Mouse (Mus musculus) MEL (cell line): ENCODE data around the gene Macrod2. TPM values are rescaled to one million over a fixed set of nuclear protein-coding genes. Genes with fewer than 3 reads are reported as not detected.

Experiments used
- DNase-seq: peaks from one replicate; pipeline ENCODE4 v3.0.0; 2011; ENCODE audit warnings: low read depth, low spot score
- H3K27ac ChIP-seq: 2 replicates; pipeline ENCODE4 v1.5.1; 2012; ENCODE audit warnings: low read depth, mild to moderate bottlenecking, control low read depth, low read length, moderate library complexity; ENCODE audit not compliant: control insufficient read depth
- H3K27me3 ChIP-seq, 2 experiments: fragments of 150-350 bp in 1 of 2; sonication (generic) in 1 of 2; 2 replicates each; pipeline ENCODE4 v1.6.1; 2012; ENCODE audit warnings: low read length in 2 of 2, mild to moderate bottlenecking in 2 of 2, improper control_type of control experiment in 1 of 2, moderate library complexity in 1 of 2; ENCODE audit not compliant: insufficient read depth in 2 of 2, control insufficient read depth in 1 of 2
- H3K36me3 ChIP-seq, 2 experiments: 2 replicates each; pipeline ENCODE4 v1.6.1; 2012 to 2014; ENCODE audit warnings: low read length in 2 of 2, improper control_type of control experiment in 1 of 2, inconsistent platforms in 1 of 2, mild to moderate bottlenecking in 1 of 2; ENCODE audit not compliant: insufficient read depth in 2 of 2, control insufficient read depth in 1 of 2
- H3K4me1 ChIP-seq, 2 experiments: fragments of 150-350 bp in 1 of 2; sonication (generic) in 1 of 2; 2 replicates each; pipeline ENCODE4 v1.6.1; 2012; ENCODE audit warnings: low read length in 2 of 2, improper control_type of control experiment in 1 of 2, mild to moderate bottlenecking in 1 of 2; ENCODE audit not compliant: insufficient read depth in 2 of 2, control insufficient read depth in 1 of 2
- H3K4me3 ChIP-seq, 2 experiments: fragments of 150-350 bp in 1 of 2; sonication (generic) in 1 of 2; 2 replicates each; pipeline ENCODE4 v1.5.1; 2012; ENCODE audit warnings: low read depth in 2 of 2, low read length in 2 of 2, mild to moderate bottlenecking in 2 of 2, moderate library complexity in 2 of 2, control low read depth in 1 of 2, improper control_type of control experiment in 1 of 2; ENCODE audit not compliant: control insufficient read depth in 1 of 2, insufficient read depth in 1 of 2
- H3K79me2 ChIP-seq: 2 replicates; pipeline ENCODE4 v1.6.1; 2012; ENCODE audit warnings: mild to moderate bottlenecking, low read length, moderate library complexity; ENCODE audit not compliant: control insufficient read depth, poor library complexity, insufficient read depth
- H3K9ac ChIP-seq: 2 replicates; pipeline ENCODE4 v1.6.1; 2012; ENCODE audit warnings: low read depth, mild to moderate bottlenecking, control low read depth, low read length, moderate library complexity; ENCODE audit not compliant: control insufficient read depth, poor library complexity, severe bottlenecking
- H3K9me3 ChIP-seq: fragments of 150-350 bp; sonication (generic); replicated peaks from 2 replicates; pipeline ENCODE4 v1.6.1; 2012; ENCODE audit warnings: mild to moderate bottlenecking, low read length, improper control_type of control experiment, moderate library complexity; ENCODE audit not compliant: insufficient read depth
- BHLHE40 ChIP-seq: IDR thresholded peaks from 2 replicates; pipeline ENCODE4 v1.6.1; 2012; ENCODE audit warnings: low read depth, mild to moderate bottlenecking, inconsistent platforms, low read length, improper control_type of control experiment, borderline replicate concordance
- CTCF ChIP-seq, 3 experiments: IDR thresholded peaks in 2 of 3; conservative IDR thresholded peaks in 1 of 3; 2 replicates each; pipeline ENCODE4 v1.5.1; 2011 to 2012; ENCODE audit warnings: low read length in 3 of 3, low read depth in 2 of 3, mild to moderate bottlenecking in 2 of 3, improper control_type of control experiment in 1 of 3, inconsistent platforms in 1 of 3, mixed read lengths in 1 of 3, moderate library complexity in 1 of 3; ENCODE audit not compliant: control insufficient read depth in 1 of 3, insufficient read depth in 1 of 3, poor library complexity in 1 of 3, severe bottlenecking in 1 of 3
- ETS1 ChIP-seq: IDR thresholded peaks from 2 replicates; pipeline ENCODE4 v1.6.1; 2012; ENCODE audit warnings: low read depth, mild to moderate bottlenecking, inconsistent platforms, low read length, improper control_type of control experiment, moderate library complexity
- JUND ChIP-seq: IDR thresholded peaks from 2 replicates; pipeline ENCODE4 v1.6.1; 2011; ENCODE audit warnings: low read depth, mild to moderate bottlenecking, improper control_type of control experiment, low read length
- KAT2A ChIP-seq: conservative IDR thresholded peaks from 2 replicates; pipeline ENCODE4 v1.6.1; 2012; ENCODE audit warnings: low read depth, low read length, improper control_type of control experiment, inconsistent platforms
- MAX ChIP-seq: IDR thresholded peaks from 2 replicates; pipeline ENCODE4 v1.6.1; 2011; ENCODE audit warnings: low read length, improper control_type of control experiment
- MXI1 ChIP-seq: IDR thresholded peaks from 2 replicates; pipeline ENCODE4 v1.6.1; 2011; ENCODE audit warnings: mild to moderate bottlenecking, low read depth, low read length, improper control_type of control experiment
- MYB ChIP-seq: IDR thresholded peaks from 2 replicates; pipeline ENCODE4 v1.6.1; 2011; ENCODE audit warnings: mild to moderate bottlenecking, low read depth, low read length, improper control_type of control experiment
- NELFE ChIP-seq: IDR thresholded peaks from 2 replicates; pipeline ENCODE4 v1.6.1; 2011; ENCODE audit warnings: low read depth, low read length, improper control_type of control experiment
- NRF1 ChIP-seq: IDR thresholded peaks from 2 replicates; pipeline ENCODE4 v1.6.1; 2014; ENCODE audit warnings: low read depth, mild to moderate bottlenecking, inconsistent platforms, low read length, improper control_type of control experiment, moderate library complexity; ENCODE audit not compliant: poor library complexity, insufficient read depth, severe bottlenecking
- POLR2A ChIP-seq, 2 experiments: IDR thresholded peaks; 2 replicates each; pipeline ENCODE4 v1.6.1; 2011 to 2012; ENCODE audit warnings: low read length in 2 of 2, mild to moderate bottlenecking in 2 of 2, control low read depth in 1 of 2, improper control_type of control experiment in 1 of 2, low read depth in 1 of 2, moderate library complexity in 1 of 2; ENCODE audit not compliant: control insufficient read depth in 1 of 2, insufficient read depth in 1 of 2, poor library complexity in 1 of 2
- POLR2AphosphoS2 ChIP-seq: IDR thresholded peaks from 2 replicates; pipeline ENCODE4 v1.6.1; 2011; ENCODE audit warnings: low read length, improper control_type of control experiment
- POLR2AphosphoS5 ChIP-seq: IDR thresholded peaks from 2 replicates; pipeline ENCODE4 v1.6.1; 2012; ENCODE audit warnings: low read depth, borderline replicate concordance, mild to moderate bottlenecking, inconsistent platforms, low read length, moderate library complexity, mixed read lengths
- RCOR1 ChIP-seq: IDR thresholded peaks from 2 replicates; pipeline ENCODE4 v1.6.1; 2012; ENCODE audit warnings: low read depth, mild to moderate bottlenecking, inconsistent platforms, low read length, improper control_type of control experiment
- SIN3A ChIP-seq: IDR thresholded peaks from 2 replicates; pipeline ENCODE4 v1.6.1; 2012; ENCODE audit warnings: low read length, improper control_type of control experiment, inconsistent platforms
- UBTF ChIP-seq: IDR thresholded peaks from 2 replicates; pipeline ENCODE4 v1.6.1; 2012; ENCODE audit warnings: low read depth, mild to moderate bottlenecking, inconsistent platforms, low read length, improper control_type of control experiment, moderate library complexity, borderline replicate concordance; ENCODE audit not compliant: insufficient read depth
- ZC3H11A ChIP-seq: IDR thresholded peaks from 2 replicates; pipeline ENCODE4 v1.6.1; 2012; ENCODE audit warnings: low read depth, mild to moderate bottlenecking, inconsistent platforms, low read length, improper control_type of control experiment
- ZKSCAN1 ChIP-seq: IDR thresholded peaks from 2 replicates; pipeline ENCODE4 v1.6.1; 2012; ENCODE audit warnings: low read depth, mild to moderate bottlenecking, inconsistent platforms, low read length, improper control_type of control experiment, moderate library complexity
- ZNF384 ChIP-seq: IDR thresholded peaks from 2 replicates; pipeline ENCODE4 v1.6.1; 2012; ENCODE audit warnings: low read depth, mild to moderate bottlenecking, inconsistent platforms, low read length, improper control_type of control experiment
- polyA plus RNA-seq, 2 experiments: library from polyadenylated mRNA; stranded (reverse) in 1 of 2; unstranded in 1 of 2; fragments of >175 nt in 1 of 2; fragments of >200 nt in 1 of 2; gene quantifications; 2 replicates each; pipeline versions ENCODE4 v1.2.1 to v1.2.4; 2012; ENCODE audit warnings: low replicate concordance in 2 of 2, low read depth in 1 of 2; ENCODE audit not compliant: insufficient read length in 2 of 2, insufficient read depth in 1 of 2, missing spikeins in 1 of 2
- total RNA-seq: library from RNA; depleted of rRNA; stranded (reverse); fragments of 300-350 nt; gene quantifications from 2 replicates; pipeline ENCODE4 v1.2.3, GENCODE M21; 2012

Gene Macrod2
- total and polyA plus RNA-seq, 3 experiments = not detected

GRCm38 (mm10) chr2:141578206-141578605 is 1183.1 kb downstream of the Macrod2 start:
- Histone ChIP-seq H3K4me3 (no peak overlapping the region), H3K79me2 (no peaks in the 10 kb centered on the region), H3K36me3 (no peaks in the 10 kb centered on the region), H3K9me3 (no peaks in the 10 kb centered on the region), H3K4me1 (no peaks in the 10 kb centered on the region), H3K27ac (no peak overlapping the region), H3K27me3 (no peaks in the 10 kb centered on the region)
- DNase-seq = no peak
- TF ChIP-seq UBTF = no peak
- no peak for TF ChIP-seq POLR2A (IDR thresholded peaks at IDR 0.05; ENCODE audit: control insufficient read depth in 1 of 2, insufficient read depth in 1 of 2, low read depth in 1 of 2, low read length in 2 of 2, poor library complexity in 1 of 2)
- no peak for TF ChIP-seq KAT2A
- TF ChIP-seq ZNF384 = no peak
- TF ChIP-seq ZC3H11A = no peak
- TF ChIP-seq MXI1 = no peak
- TF ChIP-seq POLR2AphosphoS2 = no peak
- TF ChIP-seq, all 39 proteins: peak for 0
- no peak overlapping the region for H3K9ac ChIP-seq

DNA sequence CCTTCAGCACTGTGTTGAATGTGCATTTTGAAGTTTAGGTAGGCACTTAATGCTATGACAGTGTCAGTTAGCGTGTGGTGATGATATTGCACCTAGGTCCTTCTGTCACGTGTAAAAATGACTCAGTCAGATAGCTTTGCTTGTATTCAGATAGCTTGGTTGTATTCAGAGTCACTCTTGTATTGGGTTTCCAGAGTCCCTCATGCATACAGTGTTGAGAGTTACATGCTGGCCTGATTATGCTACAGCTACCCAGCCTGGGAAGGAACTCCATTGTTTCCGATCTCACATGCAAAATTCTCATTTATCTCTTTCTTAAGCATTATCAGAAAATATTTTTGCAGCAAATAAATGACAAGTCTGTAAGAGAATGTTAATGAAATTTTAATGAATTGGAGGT is 1187.3 kb downstream of the Macrod2 start:
- Histone ChIP-seq H3K4me3 (no peak overlapping the region), H3K4me1 (no peaks in the 10 kb centered on the region), H3K27me3 (no peaks in the 10 kb centered on the region), H3K27ac (no peak overlapping the region), H3K9me3 (no peaks in the 10 kb centered on the region), H3K79me2 (no peaks in the 10 kb centered on the region), H3K9ac (no peak overlapping the region), H3K36me3 (no peaks in the 10 kb centered on the region)
- DNase-seq = no peak
- TF ChIP-seq MYB (no peak), UBTF (no peak), BHLHE40 (no peak), ZKSCAN1 (no peak), ZC3H11A (no peak), JUND (no peak), RCOR1 (no peak), MAX (no peak), POLR2A (IDR thresholded peaks at IDR 0.05; ENCODE audit: control insufficient read depth in 1 of 2, insufficient read depth in 1 of 2, low read depth in 1 of 2, low read length in 2 of 2, poor library complexity in 1 of 2) (no peak), ETS1 (no peak), NELFE (no peak), SIN3A (no peak), POLR2AphosphoS5 (no peak), CTCF (IDR thresholded peaks at IDR 0.05 in 2 of 3, conservative IDR thresholded peaks at IDR 0.05 in 1 of 3; ENCODE audit: control insufficient read depth in 1 of 3, insufficient read depth in 1 of 3, low read depth in 2 of 3, low read length in 3 of 3, poor library complexity in 1 of 3, severe bottlenecking in 1 of 3) (no peak), ZNF384 (no peak), NRF1 (no peak)
